Mouse (Mus musculus): ENCODE measurements at regions not wholly inside any gene's neighbourhood (a gene's known extent, or its start where the extent isn't known, plus 50 kb on each side); places are given as distances from the start of the nearest gene placed in this dataset.

GRCm38 (mm10) chr10:120666202-120666860 is 190.1 kb upstream of the Hmga2 start:
- DNase-seq (ENCODE audit: low spot score) = no peak

- DNase-seq (ENCODE audit: low spot score) = no peak
Measured at GRCm38 (mm10) chr10:120665670-120666069, 189.4 kb upstream of the Hmga2 start.

GRCm38 (mm10) chr10:120664419-120664818 is 188.2 kb upstream of the Hmga2 start:
- no peak for DNase-seq (ENCODE audit: low spot score)

- no peak for DNase-seq (ENCODE audit: low spot score)
Measured at GRCm38 (mm10) chr10:120663396-120663795, 187.1 kb upstream of the Hmga2 start.

- no peak for DNase-seq (ENCODE audit: low spot score)
Measured at GRCm38 (mm10) chr10:120660503-120660902, 184.2 kb upstream of the Hmga2 start.

GRCm38 (mm10) chr10:120655238-120655931 is 179.1 kb upstream of the Hmga2 start:
- no peak for DNase-seq (ENCODE audit: low spot score)

GRCm38 (mm10) chr10:120652525-120653215 is 176.4 kb upstream of the Hmga2 start:
- no peak for DNase-seq (ENCODE audit: low spot score)

- DNase-seq (ENCODE audit: low spot score) = no peak
Measured at GRCm38 (mm10) chr10:120651845-120652244, 175.6 kb upstream of the Hmga2 start.

GRCm38 (mm10) chr10:120650336-120650735 is 174.1 kb upstream of the Hmga2 start:
- DNase-seq (ENCODE audit: low spot score) = no peak

GRCm38 (mm10) chr10:120648741-120649140 is 172.5 kb upstream of the Hmga2 start:
- no peak for DNase-seq (ENCODE audit: low spot score)

- no peak for DNase-seq (ENCODE audit: low spot score)
Measured at GRCm38 (mm10) chr10:120648031-120648430, 171.8 kb upstream of the Hmga2 start.

GRCm38 (mm10) chr10:120647323-120647722 is 171.1 kb upstream of the Hmga2 start:
- DNase-seq (ENCODE audit: low spot score) = no peak

GRCm38 (mm10) chr10:120646862-120647311 is 170.6 kb upstream of the Hmga2 start:
- DNase-seq (ENCODE audit: low spot score) = no peak

- no peak for DNase-seq (ENCODE audit: low spot score)
Measured at GRCm38 (mm10) chr10:120640847-120641246, 164.6 kb upstream of the Hmga2 start.

- no peak for DNase-seq (ENCODE audit: low spot score)
Measured at GRCm38 (mm10) chr10:120638316-120638715, 162.0 kb upstream of the Hmga2 start.

GRCm38 (mm10) chr10:120635818-120636543 is 159.7 kb upstream of the Hmga2 start:
- no peak for DNase-seq (ENCODE audit: low spot score)

- no peak for DNase-seq (ENCODE audit: low spot score)
Measured at GRCm38 (mm10) chr10:120635194-120635593, 158.9 kb upstream of the Hmga2 start.

- DNase-seq (ENCODE audit: low spot score) = no peak
Measured at GRCm38 (mm10) chr10:120632071-120632470, 155.8 kb upstream of the Hmga2 start.

- DNase-seq (ENCODE audit: low spot score) = no peak
Measured at GRCm38 (mm10) chr10:120628066-120628465, 151.8 kb upstream of the Hmga2 start.

GRCm38 (mm10) chr10:120625474-120625873 is 149.2 kb upstream of the Hmga2 start:
- DNase-seq (ENCODE audit: low spot score) = no peak

- DNase-seq (ENCODE audit: low spot score) = no peak
Measured at GRCm38 (mm10) chr10:120624203-120624942, 148.1 kb upstream of the Hmga2 start.
